Mouse (Mus musculus) forebrain, embryonic 10.5 days (tissue): ENCODE measurements around the gene Clmn. TPM values are rescaled to one million over a fixed set of nuclear protein-coding genes. Genes with fewer than 3 reads are reported as not detected.
"Not testable (repeated sequence)": the region's sequence is repeated elsewhere in the genome, so short reads cannot be mapped to it uniquely, and the experiment has no call there.

Source experiments
- DNase-seq: peaks from one replicate; pipeline ENCODE4 v3.0.0-alpha.2; 2017; ENCODE audit warnings: low spot score; ENCODE audit errors: extremely low spot score
- H3K27ac ChIP-seq: fragments of 300-500 bp; sonication (generic); 2 replicates; pipeline ENCODE4 v1.5.1; 2016; ENCODE audit warnings: mild to moderate bottlenecking
- H3K27me3 ChIP-seq: fragments of 300-500 bp; sonication (generic); 2 replicates; pipeline ENCODE4 v1.6.1; 2016; ENCODE audit warnings: mild to moderate bottlenecking; ENCODE audit not compliant: poor library complexity, severe bottlenecking
- H3K36me3 ChIP-seq: fragments of 300-500 bp; sonication (generic); replicated peaks from 2 replicates; pipeline ENCODE4 v1.6.1; 2016; ENCODE audit warnings: mild to moderate bottlenecking, moderate library complexity
- H3K4me1 ChIP-seq: fragments of 300-500 bp; sonication (generic); 2 replicates; pipeline ENCODE4 v1.6.1; 2016
- H3K4me3 ChIP-seq: fragments of 300-500 bp; sonication (generic); 2 replicates; pipeline ENCODE4 v1.5.1; 2016; ENCODE audit warnings: mild to moderate bottlenecking, moderate library complexity
- H3K9me3 ChIP-seq: fragments of 300-500 bp; sonication (generic); 2 replicates; pipeline ENCODE4 v1.6.1; 2016; ENCODE audit warnings: mild to moderate bottlenecking, moderate library complexity
- WGBS: fragments of 180-500 bp; shearing (Covaris S2); methylation state at CpG from one replicate; pipeline ENCODE4 v1.1.7; 2016; 5-methylcytosine and 5-hydroxymethylcytosine counted together
- polyA plus RNA-seq: library from polyadenylated mRNA; unstranded; fragments of >200 nt; fragmentation: Nextera tagmentation; extraction: Ambion mirVana; gene quantifications from 2 replicates; pipeline ENCODE4 v1.2.1, GENCODE M21; 2016

Clmn gene
- polyA plus RNA-seq, 1 experiment from 2014 or later = 1.6 TPM

DNA sequence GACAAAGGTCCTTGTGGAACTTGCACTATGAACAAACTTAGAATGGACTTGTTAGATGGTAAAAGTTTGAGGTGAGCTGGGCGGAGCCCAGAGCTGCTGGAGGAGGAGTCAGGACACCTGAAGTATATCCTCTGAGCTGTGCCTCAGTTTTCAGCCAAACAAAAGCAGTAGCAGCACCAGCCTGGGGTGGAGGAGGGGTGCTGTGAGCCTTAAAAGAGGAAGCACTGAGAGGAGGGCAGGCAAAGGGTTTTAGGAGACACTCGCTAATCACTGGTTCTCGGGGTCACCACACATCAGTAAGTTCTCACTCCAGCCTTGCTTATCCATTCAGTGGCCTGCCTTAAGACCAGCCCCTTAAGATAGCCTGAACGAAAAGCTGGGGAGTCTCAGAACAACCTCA is 30.1 kb downstream of the Clmn start:
- no peak overlapping the region for H3K4me3 ChIP-seq
- H3K9me3 ChIP-seq = no peaks in the 10 kb centered on the region
- peaks cover 37% of the 10 kb centered on the region for H3K4me1 ChIP-seq
- DNase-seq = no peak
- WGBS = 39% methylated on average over 4 of the region's 4 CpGs
- 0 out of 2 replicates have a peak, but pooled peaks cover 3% of the 10 kb centered on the region for H3K27me3 ChIP-seq
- H3K36me3 ChIP-seq = no peaks in the 10 kb centered on the region
- H3K27ac ChIP-seq = 0 out of 2 replicates have a peak overlapping the region, but pooled peaks have one; percentile 10

DNA sequence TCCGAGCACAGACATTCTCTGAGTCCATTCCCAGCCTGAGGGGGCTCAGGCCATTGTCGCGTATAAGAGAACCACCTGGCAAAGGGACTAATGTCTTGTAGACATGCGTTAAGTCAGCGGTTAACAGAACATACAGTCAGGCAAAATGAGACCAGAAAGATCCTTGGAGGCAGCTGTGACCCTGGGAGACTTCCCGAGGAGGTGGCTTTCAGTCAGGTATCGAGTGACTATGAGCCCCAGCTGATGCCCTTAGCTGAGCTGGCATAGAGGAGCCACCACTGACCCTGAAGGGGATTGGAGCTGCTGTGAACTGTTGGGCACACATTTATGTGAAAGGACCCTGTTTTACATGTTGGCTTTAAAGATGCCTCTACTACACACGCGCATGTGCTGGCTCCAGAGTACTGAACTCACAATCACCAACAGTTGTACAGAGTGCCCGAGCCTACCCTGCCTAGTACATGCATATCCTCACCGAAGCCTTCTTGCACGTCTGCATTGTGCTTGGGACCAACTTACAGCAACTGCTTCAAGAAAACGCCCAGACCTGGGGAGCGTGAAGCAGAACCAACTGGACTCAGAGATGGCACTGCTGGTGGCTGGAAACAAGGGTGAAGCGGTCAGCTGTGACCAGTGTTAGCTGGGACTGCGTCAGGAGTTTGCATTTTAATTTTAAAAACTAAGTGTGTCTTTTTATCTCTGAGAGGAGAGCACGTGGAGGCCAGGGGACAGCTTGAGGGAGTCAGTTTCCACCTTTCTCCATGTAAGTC is 34.0 kb downstream of the Clmn start:
- no peak for DNase-seq
- H3K4me1 ChIP-seq = peaks cover 55% of the 10 kb centered on the region
- H3K27ac ChIP-seq = no peak overlapping the region; the same call in 1 of the 2 replicates
- no peaks in the 10 kb centered on the region for H3K36me3 ChIP-seq
- 0 out of 2 replicates have a peak, but pooled peaks cover 3% of the 10 kb centered on the region for H3K27me3 ChIP-seq
- H3K9me3 ChIP-seq = no peaks in the 10 kb centered on the region
- no peak overlapping the region for H3K4me3 ChIP-seq
- WGBS = 78% methylated on average over 17 of the region's 17 CpGs

DNA sequence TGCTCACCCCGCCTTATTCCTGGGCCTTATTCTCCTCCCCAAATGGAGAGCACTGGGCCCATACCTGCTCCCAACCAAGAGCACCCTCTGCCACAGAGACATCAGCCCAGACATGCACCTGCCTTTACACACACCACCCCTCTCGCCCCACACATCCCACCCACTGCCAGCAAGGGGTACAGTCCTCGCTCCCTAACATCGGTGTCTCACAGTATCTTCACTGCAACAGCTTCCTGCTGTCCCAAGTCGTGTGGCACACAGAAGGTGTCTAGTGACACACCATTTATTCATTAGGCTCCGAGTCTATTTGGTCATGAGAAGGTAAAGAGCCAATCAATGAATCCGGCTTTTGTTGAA is 34.6 kb downstream of the Clmn start:
- Histone ChIP-seq H3K27ac (peak overlapping the region; percentile 63), H3K27me3 (0 out of 2 replicates have a peak, but pooled peaks cover 3% of the 10 kb centered on the region), H3K4me3 (no peak overlapping the region), H3K9me3 (no peaks in the 10 kb centered on the region), H3K36me3 (no peaks in the 10 kb centered on the region), H3K4me1 (peaks cover 51% of the 10 kb centered on the region)
- no peak for DNase-seq
- 82% methylated on average over 7 of the region's 7 CpGs for WGBS

DNA sequence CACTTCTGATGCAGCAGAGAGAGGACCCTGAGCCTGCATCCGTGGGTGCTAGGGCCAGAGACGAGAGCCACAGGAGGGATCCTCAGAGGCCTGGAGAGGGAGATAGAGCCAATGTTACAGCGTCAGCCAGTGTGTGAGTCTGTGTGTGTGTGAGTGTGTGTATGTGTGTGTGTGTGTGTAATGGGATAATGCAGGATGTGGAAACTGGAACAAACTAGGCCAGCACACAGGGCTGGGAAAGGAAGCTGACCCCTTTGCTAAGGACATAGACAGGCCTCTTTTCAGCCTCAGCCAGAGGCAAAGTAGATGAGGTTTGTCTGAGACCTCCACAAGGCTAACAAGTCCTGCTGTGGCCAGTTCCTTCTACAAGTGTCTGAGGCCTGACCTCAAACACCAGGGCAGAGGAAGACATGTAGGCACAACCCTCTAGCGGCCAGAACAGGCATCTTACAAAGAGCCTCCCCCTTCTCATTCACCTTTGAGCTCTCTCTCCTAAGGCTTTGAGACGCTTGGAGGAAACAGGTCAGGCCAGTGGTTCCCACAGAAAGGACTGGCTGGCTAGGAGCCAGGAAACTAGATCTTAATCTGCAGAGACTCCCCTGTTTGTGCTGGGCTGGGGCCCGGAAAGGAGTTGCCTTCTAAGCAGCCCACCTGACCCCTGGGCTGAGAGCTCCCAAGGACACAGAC is 35.1 kb downstream of the Clmn start:
- H3K27ac ChIP-seq = peak overlapping the region; percentile 63
- DNase-seq = no peak
- WGBS = 36% methylated on average over 6 of the region's 6 CpGs

DNA sequence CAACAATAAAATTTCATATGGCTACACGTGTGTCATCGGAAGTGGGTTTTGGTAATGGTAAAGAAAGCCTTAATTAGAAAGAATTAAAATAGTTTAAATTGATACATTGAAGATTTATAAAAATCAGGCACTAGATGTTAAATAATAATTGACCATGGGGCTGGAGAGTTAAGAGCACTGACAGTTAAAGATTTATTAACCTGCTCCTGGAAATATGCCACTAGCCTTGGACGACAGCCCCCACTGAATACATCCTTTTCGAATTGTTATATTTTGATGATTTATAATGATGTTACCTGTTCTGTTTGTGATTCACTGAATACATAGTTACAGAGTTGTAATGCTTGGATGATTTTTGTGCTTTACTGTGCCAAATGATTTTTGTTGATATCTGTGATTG is 35.9 kb downstream of the Clmn start:
- H3K36me3 ChIP-seq, H3K27me3 ChIP-seq, H3K4me3 ChIP-seq, H3K9me3 ChIP-seq, H3K27ac ChIP-seq, DNase-seq: not testable (repeated sequence)
- WGBS = 94% methylated on average over 4 of the region's 4 CpGs
- H3K4me1 ChIP-seq = peaks cover 51% of the 10 kb centered on the region

More for the DNA sequence above, 35.1 kb downstream of the Clmn start:
- Histone ChIP-seq H3K36me3 (no peaks in the 10 kb centered on the region), H3K4me1 (peaks cover 49% of the 10 kb centered on the region), H3K9me3 (no peaks in the 10 kb centered on the region), H3K4me3 (no peak overlapping the region), H3K27me3 (0 out of 2 replicates have a peak, but pooled peaks cover 3% of the 10 kb centered on the region)

DNA sequence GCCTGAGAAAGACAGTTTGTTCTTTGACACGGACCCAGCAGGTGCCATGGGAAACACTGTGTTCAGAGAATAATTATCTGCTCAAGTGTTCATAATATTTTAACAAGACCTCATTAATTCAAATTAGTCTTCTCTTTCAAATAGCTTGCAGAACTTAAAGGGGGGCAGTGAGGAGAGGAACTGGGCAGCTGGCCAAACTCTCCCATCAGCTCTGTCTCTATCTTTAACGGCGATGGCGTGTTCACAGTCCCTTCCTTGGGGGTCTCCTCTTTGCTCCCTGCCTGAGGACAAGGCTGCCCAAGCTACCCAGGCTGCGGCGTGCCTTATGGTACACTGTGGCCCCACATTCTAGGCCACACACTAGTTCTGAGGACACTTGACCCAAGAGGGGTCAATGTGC is 37.2 kb downstream of the Clmn start:
- Histone ChIP-seq H3K4me1 (peaks cover 51% of the 10 kb centered on the region), H3K27me3 (0 out of 2 replicates have a peak, but pooled peaks cover 3% of the 10 kb centered on the region), H3K36me3 (no peaks in the 10 kb centered on the region), H3K9me3 (no peaks in the 10 kb centered on the region), H3K27ac (no peak overlapping the region), H3K4me3 (no peak overlapping the region)
- WGBS = 79% methylated on average over 6 of the region's 6 CpGs
- DNase-seq = no peak

DNA sequence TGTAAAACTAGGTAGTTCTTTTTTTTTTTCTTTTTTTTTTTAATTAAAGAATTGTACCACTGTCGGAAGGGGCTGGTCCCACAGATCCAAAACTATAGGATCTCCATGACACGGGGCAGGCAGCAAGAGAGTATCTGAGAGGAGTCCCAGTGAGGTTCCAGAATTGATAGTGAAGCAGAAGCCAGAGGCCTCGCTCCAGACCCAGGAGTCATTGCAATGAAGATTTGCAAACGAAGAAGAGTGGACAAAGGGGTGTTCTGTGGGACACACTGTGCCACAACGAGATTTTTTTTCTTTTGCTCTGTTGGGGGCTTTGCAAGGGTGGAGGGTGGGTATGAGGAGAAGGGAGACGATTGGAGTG is 40.0 kb downstream of the Clmn start:
- H3K4me1 ChIP-seq = peaks cover 50% of the 10 kb centered on the region
- H3K36me3 ChIP-seq = no peaks in the 10 kb centered on the region
- H3K4me3 ChIP-seq = no peak overlapping the region
- H3K27ac ChIP-seq = no peak overlapping the region
- 80% methylated on average over 6 of the region's 6 CpGs for WGBS
- no peaks in the 10 kb centered on the region for H3K27me3 ChIP-seq
- no peak for DNase-seq
- no peaks in the 10 kb centered on the region for H3K9me3 ChIP-seq

DNA sequence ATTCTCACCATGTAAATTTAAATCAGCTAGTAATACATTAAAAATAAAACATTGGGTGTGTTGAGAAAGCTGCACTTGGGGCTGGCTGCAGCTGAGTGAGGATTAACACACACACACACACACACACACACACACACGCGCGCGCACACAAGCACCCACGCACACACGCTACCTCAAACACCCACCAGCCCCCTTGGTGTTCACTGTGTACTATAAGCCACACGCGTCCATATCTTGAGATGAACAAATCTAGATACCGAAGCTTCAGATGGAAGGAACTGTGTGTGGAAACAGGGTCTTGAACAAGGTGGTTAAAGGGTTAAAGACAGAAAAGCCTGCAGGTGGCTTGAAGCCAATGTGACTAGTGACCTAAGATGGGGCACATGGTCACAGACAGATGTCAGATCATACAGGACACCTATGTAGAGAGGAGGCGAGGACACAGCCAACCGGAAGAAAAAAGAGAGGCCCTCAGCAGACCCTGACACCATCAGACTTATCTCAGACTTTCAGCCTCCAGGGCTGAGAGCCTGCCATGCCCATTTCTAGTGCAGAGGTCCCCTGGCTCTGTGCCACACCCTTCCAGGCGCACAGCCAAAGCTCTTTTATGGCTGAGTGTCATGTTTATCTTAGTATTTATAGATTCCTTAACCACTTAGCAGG is 40.5 kb downstream of the Clmn start:
- DNase-seq = no peak
- H3K4me1 ChIP-seq = peaks cover 48% of the 10 kb centered on the region
- 91% methylated on average over 12 of the region's 12 CpGs for WGBS
- H3K4me3 ChIP-seq = no peak overlapping the region
- no peaks in the 10 kb centered on the region for H3K36me3 ChIP-seq
- H3K9me3 ChIP-seq = no peaks in the 10 kb centered on the region
- H3K27me3 ChIP-seq = no peaks in the 10 kb centered on the region
- H3K27ac ChIP-seq = no peak overlapping the region

DNA sequence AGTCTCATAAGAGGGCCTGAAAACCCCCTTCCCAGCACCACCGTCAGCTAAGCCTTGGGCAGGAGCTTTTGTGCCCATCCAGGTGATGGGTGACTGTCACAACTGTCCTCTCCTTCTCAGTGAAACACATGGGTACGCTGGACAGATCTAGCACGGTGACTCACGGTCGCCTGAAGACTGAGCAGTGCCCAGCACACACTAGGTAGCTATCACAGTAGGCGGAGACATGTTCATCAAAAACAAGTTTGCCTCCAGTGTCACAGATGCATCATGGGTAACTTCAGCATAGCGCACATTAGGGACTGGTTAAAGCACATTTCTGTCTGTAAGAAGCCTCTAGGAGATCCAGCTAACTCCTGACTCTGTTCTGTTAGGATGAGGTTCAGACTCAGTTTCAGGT is 41.2 kb downstream of the Clmn start:
- no peak for DNase-seq
- 95% methylated on average over 7 of the region's 7 CpGs for WGBS
- Histone ChIP-seq H3K9me3 (no peaks in the 10 kb centered on the region), H3K36me3 (no peaks in the 10 kb centered on the region), H3K4me1 (peaks cover 54% of the 10 kb centered on the region), H3K4me3 (no peak overlapping the region), H3K27ac (no peak overlapping the region), H3K27me3 (no peaks in the 10 kb centered on the region)

DNA sequence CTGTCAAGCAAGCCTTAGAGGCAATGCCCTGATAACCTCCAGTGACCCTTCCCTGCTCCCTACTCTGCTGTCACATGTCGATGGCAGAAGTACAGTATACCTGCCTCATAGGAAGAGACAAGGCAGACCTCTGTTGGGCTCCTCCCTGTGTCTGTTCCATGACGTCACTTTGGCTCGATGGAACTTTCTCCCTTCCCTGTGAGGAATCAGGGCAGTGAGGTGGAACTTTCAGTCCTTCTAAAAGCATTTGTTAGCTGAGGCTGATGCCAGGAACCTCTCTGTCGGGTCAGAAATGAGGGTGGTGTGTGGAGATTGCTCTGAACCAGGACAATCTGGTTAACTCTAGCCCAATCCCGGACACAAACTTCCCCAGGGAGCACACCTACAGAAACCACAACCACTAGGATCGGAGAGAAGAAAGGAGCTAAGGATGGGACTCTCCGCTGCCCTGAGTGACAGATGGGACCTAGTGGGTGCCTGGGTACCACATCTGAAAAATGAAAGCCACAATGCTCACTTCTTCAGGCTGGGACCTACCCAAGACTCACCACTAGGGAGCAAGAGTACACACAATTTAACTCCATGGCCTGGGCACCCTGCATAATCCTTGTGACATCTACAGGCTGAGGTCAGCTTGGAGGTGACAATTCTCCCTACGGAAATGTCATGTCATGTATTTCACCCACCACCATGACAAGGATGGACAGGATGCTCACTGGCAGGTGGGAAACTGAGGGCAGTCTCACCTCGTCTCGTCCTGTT is 41.9 kb downstream of the Clmn start:
- no peaks in the 10 kb centered on the region for H3K27me3 ChIP-seq
- H3K4me1 ChIP-seq = peaks cover 57% of the 10 kb centered on the region
- H3K27ac ChIP-seq = no peak overlapping the region
- WGBS = 91% methylated on average over 10 of the region's 10 CpGs
- H3K36me3 ChIP-seq = no peaks in the 10 kb centered on the region
- no peaks in the 10 kb centered on the region for H3K9me3 ChIP-seq
- no peak overlapping the region for H3K4me3 ChIP-seq
- DNase-seq = no peak

DNA sequence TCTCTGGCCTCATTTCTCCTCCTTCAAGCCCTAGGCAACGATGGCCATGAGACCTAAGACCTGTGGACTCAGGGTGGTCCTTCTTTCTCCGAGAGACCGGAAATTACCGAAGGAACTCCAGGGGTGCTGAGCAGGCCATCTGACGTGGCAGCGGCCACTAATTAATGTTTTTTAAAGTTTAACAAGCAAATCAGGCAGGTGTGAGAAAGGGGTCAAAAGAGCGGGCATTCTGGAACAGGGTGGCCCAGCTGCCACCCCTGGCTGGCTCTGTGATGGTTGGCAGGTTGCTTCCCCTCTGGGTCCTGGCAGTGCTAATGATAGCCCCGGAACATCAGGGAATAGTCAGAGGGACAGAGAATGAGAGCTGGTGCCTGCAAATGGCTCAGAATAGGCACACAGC is 42.7 kb downstream of the Clmn start:
- Histone ChIP-seq H3K4me3 (no peak overlapping the region), H3K27me3 (no peaks in the 10 kb centered on the region), H3K9me3 (no peaks in the 10 kb centered on the region), H3K4me1 (peaks cover 57% of the 10 kb centered on the region), H3K36me3 (no peaks in the 10 kb centered on the region), H3K27ac (peak overlapping the region; percentile 59)
- 62% methylated on average over 8 of the region's 8 CpGs for WGBS
- no peak for DNase-seq

DNA sequence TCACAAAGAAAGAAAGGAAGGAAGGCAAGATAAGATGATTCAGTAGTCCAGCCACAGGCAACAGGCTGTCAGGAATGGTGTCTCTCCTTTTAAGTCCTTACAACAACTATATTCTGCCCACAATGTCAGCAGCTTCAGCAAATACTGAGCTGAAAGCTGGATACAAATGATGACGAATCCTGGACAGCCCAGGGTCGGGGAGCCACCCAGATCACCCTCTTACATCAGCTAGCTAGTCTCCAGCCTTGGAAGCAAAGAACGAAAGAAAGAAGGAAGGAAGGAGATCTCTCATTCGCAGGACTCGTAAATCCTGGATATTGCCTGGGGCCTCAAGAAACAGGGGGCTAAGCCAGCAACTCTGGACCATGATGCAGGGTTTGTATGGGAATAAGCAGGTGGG is 44.8 kb downstream of the Clmn start:
- 0 out of 2 replicates have a peak overlapping the region, but pooled peaks have one; percentile 25 for H3K27ac ChIP-seq
- no peak for DNase-seq
- H3K9me3 ChIP-seq = no peaks in the 10 kb centered on the region
- 79% methylated on average over 5 of the region's 5 CpGs for WGBS
- peaks cover 55% of the 10 kb centered on the region for H3K4me1 ChIP-seq
- H3K4me3 ChIP-seq = no peak overlapping the region
- no peaks in the 10 kb centered on the region for H3K27me3 ChIP-seq
- H3K36me3 ChIP-seq = no peaks in the 10 kb centered on the region
